Mouse (Mus musculus) fibroblast of lung, adult 2 months (primary cell): ENCODE results near the gene Gm21721.
"Not testable (repeated sequence)": the region's sequence is repeated elsewhere in the genome, so short reads cannot be mapped to it uniquely, and the experiment has no call there.

Source experiments
- DNase-seq: peaks from one replicate; pipeline ENCODE4 v3.0.0-alpha.2; 2011; ENCODE audit warnings: low read depth

Gene Gm21721

GRCm38 (mm10) chrY:9202090-9202489, at the start of gene Gm21721:
Gene Gm21721 (minus strand): TSS chrY:9202190.
- DNase-seq: not testable (repeated sequence)
